Mouse (Mus musculus) myocyte (in vitro differentiated cells): ENCODE results near the gene Ggt5. TPM values are rescaled to one million over a fixed set of nuclear protein-coding genes. Genes with fewer than 3 reads are reported as not detected.

Experiments
- H3K27me3 ChIP-seq: one replicate; pipeline ENCODE4 v1.6.1; 2011; ENCODE audit not compliant: control insufficient read depth, insufficient read depth, insufficient read length
- H3K36me3 ChIP-seq: one replicate; pipeline ENCODE4 v1.6.1; 2011; ENCODE audit not compliant: control insufficient read depth, insufficient read depth
- H3K4me2 ChIP-seq: one replicate; pipeline ENCODE4 v1.6.1; 2011; ENCODE audit warnings: low read depth, control low read depth
- H3K4me3 ChIP-seq: one replicate; pipeline ENCODE4 v1.5.1; 2011; ENCODE audit warnings: mild to moderate bottlenecking, control low read depth, moderate library complexity
- H3K79me2 ChIP-seq: one replicate; pipeline ENCODE4 v1.6.1; 2011; ENCODE audit not compliant: control insufficient read depth, insufficient read depth
- H3ac ChIP-seq: one replicate; pipeline ENCODE4 v1.6.1; 2011; ENCODE audit not compliant: control insufficient read depth, insufficient read length
- CEBPB ChIP-seq: IDR thresholded peaks from 2 replicates; pipeline ENCODE4 v1.6.1; 2011; ENCODE audit warnings: mild to moderate bottlenecking, moderate library complexity; ENCODE audit not compliant: poor library complexity, insufficient read depth, severe bottlenecking
- E2F4 ChIP-seq: IDR thresholded peaks from one replicate; pipeline ENCODE4 v1.6.1; 2011; ENCODE audit warnings: mild to moderate bottlenecking, control low read depth, moderate library complexity; ENCODE audit not compliant: insufficient read depth
- MAX ChIP-seq: IDR thresholded peaks from one replicate; pipeline ENCODE4 v1.6.1; 2011; ENCODE audit warnings: low read depth, mild to moderate bottlenecking, control low read depth
- MYOD1 ChIP-seq, 3 experiments: IDR thresholded peaks; one replicate each; pipeline ENCODE4 v1.6.1; 2011; ENCODE audit warnings: control low read depth in 2 of 3, low read depth in 2 of 3, mild to moderate bottlenecking in 2 of 3, moderate library complexity in 1 of 3; ENCODE audit not compliant: insufficient read length in 2 of 3, control insufficient read depth in 1 of 3
- MYOG ChIP-seq, 3 experiments: IDR thresholded peaks; one replicate each; pipeline ENCODE4 v1.6.1; 2011; ENCODE audit warnings: control low read depth in 2 of 3, low read depth in 2 of 3, mild to moderate bottlenecking in 2 of 3; ENCODE audit not compliant: insufficient read length in 2 of 3, control insufficient read depth in 1 of 3, insufficient read depth in 1 of 3
- POLR2A ChIP-seq: IDR thresholded peaks from one replicate; pipeline ENCODE4 v1.6.1; 2011; ENCODE audit warnings: low read depth, mild to moderate bottlenecking, control low read depth, moderate library complexity; ENCODE audit not compliant: insufficient read length
- POLR2AphosphoS2 ChIP-seq: IDR thresholded peaks from one replicate; pipeline ENCODE4 v1.6.1; 2011; ENCODE audit warnings: low read depth, control low read depth; ENCODE audit not compliant: insufficient read length
- REST ChIP-seq: IDR thresholded peaks from one replicate; pipeline ENCODE4 v1.6.1; 2011; ENCODE audit warnings: mild to moderate bottlenecking, control low read depth, moderate library complexity; ENCODE audit not compliant: insufficient read depth, insufficient read length
- SRF ChIP-seq: IDR thresholded peaks from one replicate; pipeline ENCODE4 v1.6.1; 2011; ENCODE audit warnings: low read depth; ENCODE audit not compliant: control insufficient read depth, insufficient read length
- TCF12 ChIP-seq: IDR thresholded peaks from one replicate; pipeline ENCODE4 v1.6.1; 2011; ENCODE audit warnings: mild to moderate bottlenecking, control low read depth; ENCODE audit not compliant: poor library complexity, insufficient read depth, severe bottlenecking
- TCF3 ChIP-seq: IDR thresholded peaks from one replicate; pipeline ENCODE4 v1.6.1; 2011; ENCODE audit warnings: low read depth, control low read depth; ENCODE audit not compliant: insufficient read length
- USF1 ChIP-seq: IDR thresholded peaks from one replicate; pipeline ENCODE4 v1.6.1; 2011; ENCODE audit warnings: low read depth, mild to moderate bottlenecking, control low read depth, moderate library complexity
- polyA plus RNA-seq: library from polyadenylated mRNA; unstranded; fragments of >200 nt; fragmentation: generic; extraction: Trizol; gene quantifications from one replicate; pipeline ENCODE4 v1.2.1, GENCODE M21; 2012; ENCODE audit warnings: missing spikeins

Gene Ggt5
- polyA plus RNA-seq, 1 experiment, result 0.22 TPM

GRCm38 (mm10) chr10:75605162-75605846 is 16.2 kb downstream of the Ggt5 start:
- TF ChIP-seq MAX (no peak), TCF12 (no peak), MYOD1 (IDR thresholded peaks at IDR 0.05; ENCODE audit: control insufficient read depth in 1 of 3, insufficient read length in 2 of 3, low read depth in 2 of 3) (no peak), POLR2AphosphoS2 (no peak), POLR2A (no peak), E2F4 (no peak), REST (no peak), SRF (no peak), MYOG (IDR thresholded peaks at IDR 0.05; ENCODE audit: control insufficient read depth in 1 of 3, insufficient read depth in 1 of 3, insufficient read length in 2 of 3, low read depth in 2 of 3) (no peak), USF1 (no peak), TCF3 (no peak), CEBPB (no peak)

GRCm38 (mm10) chr10:75607253-75607652 is 18.1 kb downstream of the Ggt5 start:
- no peaks in the 10 kb centered on the region for H3K36me3 ChIP-seq
- TF ChIP-seq MAX (no peak), TCF3 (no peak), USF1 (no peak), SRF (no peak), MYOG (IDR thresholded peaks at IDR 0.05; ENCODE audit: control insufficient read depth in 1 of 3, insufficient read depth in 1 of 3, insufficient read length in 2 of 3, low read depth in 2 of 3) (no peak), POLR2AphosphoS2 (no peak), POLR2A (no peak), E2F4 (no peak), REST (no peak), CEBPB (no peak), MYOD1 (IDR thresholded peaks at IDR 0.05; ENCODE audit: control insufficient read depth in 1 of 3, insufficient read length in 2 of 3, low read depth in 2 of 3) (no peak), TCF12 (no peak)

More at GRCm38 (mm10) chr10:75605162-75605846, 16.2 kb downstream of the Ggt5 start:
- Histone ChIP-seq H3K79me2 (no peaks in the 10 kb centered on the region), H3K36me3 (no peaks in the 10 kb centered on the region), H3K4me3 (no peak overlapping the region), H3K27me3 (peaks cover 16% of the 10 kb centered on the region), H3ac (no peak overlapping the region), H3K4me2 (no peak overlapping the region)

GRCm38 (mm10) chr10:75608975-75609374 is 19.8 kb downstream of the Ggt5 start:
- H3K27me3 ChIP-seq, result no peaks in the 10 kb centered on the region
- no peaks in the 10 kb centered on the region for H3K79me2 ChIP-seq
- no peak overlapping the region for H3ac ChIP-seq
- H3K36me3 ChIP-seq, result no peaks in the 10 kb centered on the region
- no peak overlapping the region for H3K4me2 ChIP-seq
- H3K4me3 ChIP-seq, result no peak overlapping the region
- no peak for TF ChIP-seq MAX
- no peak for TF ChIP-seq MYOG (IDR thresholded peaks at IDR 0.05; ENCODE audit: control insufficient read depth in 1 of 3, insufficient read depth in 1 of 3, insufficient read length in 2 of 3, low read depth in 2 of 3)

More at GRCm38 (mm10) chr10:75607253-75607652, 18.1 kb downstream of the Ggt5 start:
- Histone ChIP-seq H3K79me2 (no peaks in the 10 kb centered on the region), H3ac (no peak overlapping the region), H3K27me3 (peaks cover 11% of the 10 kb centered on the region), H3K4me3 (no peak overlapping the region), H3K4me2 (no peak overlapping the region)

- H3ac ChIP-seq, result no peak overlapping the region
- TF ChIP-seq REST, result no peak
- no peak for TF ChIP-seq POLR2A
- TF ChIP-seq MYOD1 (IDR thresholded peaks at IDR 0.05; ENCODE audit: control insufficient read depth in 1 of 3, insufficient read length in 2 of 3, low read depth in 2 of 3), result no peak
- no peak for TF ChIP-seq SRF
- TF ChIP-seq CEBPB, result no peak
- TF ChIP-seq TCF12, result no peak
- TF ChIP-seq E2F4, result no peak
- no peak for TF ChIP-seq MAX
- TF ChIP-seq TCF3, result no peak
- TF ChIP-seq MYOG (IDR thresholded peaks at IDR 0.05; ENCODE audit: control insufficient read depth in 1 of 3, insufficient read depth in 1 of 3, insufficient read length in 2 of 3, low read depth in 2 of 3), result no peak
- TF ChIP-seq POLR2AphosphoS2, result no peak
- TF ChIP-seq USF1, result no peak
- no peak overlapping the region for H3K4me3 ChIP-seq
- no peaks in the 10 kb centered on the region for H3K36me3 ChIP-seq
- no peaks in the 10 kb centered on the region for H3K79me2 ChIP-seq
- no peak overlapping the region for H3K4me2 ChIP-seq
- no peaks in the 10 kb centered on the region for H3K27me3 ChIP-seq
These were observed 21.3 kb downstream of the Ggt5 start for GRCm38 (mm10) chr10:75610486-75610885.

- no peak overlapping the region for H3K4me3 ChIP-seq
- H3K79me2 ChIP-seq, result no peaks in the 10 kb centered on the region
- H3K27me3 ChIP-seq, result no peaks in the 10 kb centered on the region
- no peak for TF ChIP-seq MYOD1 (IDR thresholded peaks at IDR 0.05; ENCODE audit: control insufficient read depth in 1 of 3, insufficient read length in 2 of 3, low read depth in 2 of 3)
- no peak for TF ChIP-seq E2F4
- TF ChIP-seq MYOG (IDR thresholded peaks at IDR 0.05; ENCODE audit: control insufficient read depth in 1 of 3, insufficient read depth in 1 of 3, insufficient read length in 2 of 3, low read depth in 2 of 3), result no peak
- TF ChIP-seq MAX, result no peak
- no peak for TF ChIP-seq USF1
- no peak for TF ChIP-seq TCF3
- no peak for TF ChIP-seq REST
- no peak for TF ChIP-seq POLR2AphosphoS2
- TF ChIP-seq TCF12, result no peak
- TF ChIP-seq SRF, result no peak
- no peak for TF ChIP-seq CEBPB
- no peak for TF ChIP-seq POLR2A
- no peak overlapping the region for H3ac ChIP-seq
- H3K4me2 ChIP-seq, result no peak overlapping the region
- H3K36me3 ChIP-seq, result no peaks in the 10 kb centered on the region
These were observed 26.9 kb downstream of the Ggt5 start for GRCm38 (mm10) chr10:75616044-75616443.
